Mouse (Mus musculus) ES-E14 (cell line): ENCODE data around the gene Ankrd28.

Experiments used
- CHD2 ChIP-seq: IDR thresholded peaks from 2 replicates; pipeline ENCODE4 v1.6.1; 2014; ENCODE audit warnings: mild to moderate bottlenecking, low read depth, low read length, inconsistent platforms
- HCFC1 ChIP-seq: IDR thresholded peaks from 2 replicates; pipeline ENCODE4 v1.6.1; 2012; ENCODE audit warnings: low read length, inconsistent platforms, borderline replicate concordance; ENCODE audit not compliant: insufficient read depth
- MAFK ChIP-seq: IDR thresholded peaks from 2 replicates; pipeline ENCODE4 v1.6.1; 2014; ENCODE audit warnings: mild to moderate bottlenecking, low read depth, low read length, inconsistent platforms; ENCODE audit not compliant: insufficient read depth
- ZC3H11A ChIP-seq: IDR thresholded peaks from 2 replicates; pipeline ENCODE4 v1.6.1; 2012; ENCODE audit warnings: low read depth, mild to moderate bottlenecking, inconsistent platforms, low read length, borderline replicate concordance
- ZNF384 ChIP-seq: IDR thresholded peaks from 2 replicates; pipeline ENCODE4 v1.6.1; 2012; ENCODE audit warnings: low read depth, low read length, inconsistent platforms

DNA sequence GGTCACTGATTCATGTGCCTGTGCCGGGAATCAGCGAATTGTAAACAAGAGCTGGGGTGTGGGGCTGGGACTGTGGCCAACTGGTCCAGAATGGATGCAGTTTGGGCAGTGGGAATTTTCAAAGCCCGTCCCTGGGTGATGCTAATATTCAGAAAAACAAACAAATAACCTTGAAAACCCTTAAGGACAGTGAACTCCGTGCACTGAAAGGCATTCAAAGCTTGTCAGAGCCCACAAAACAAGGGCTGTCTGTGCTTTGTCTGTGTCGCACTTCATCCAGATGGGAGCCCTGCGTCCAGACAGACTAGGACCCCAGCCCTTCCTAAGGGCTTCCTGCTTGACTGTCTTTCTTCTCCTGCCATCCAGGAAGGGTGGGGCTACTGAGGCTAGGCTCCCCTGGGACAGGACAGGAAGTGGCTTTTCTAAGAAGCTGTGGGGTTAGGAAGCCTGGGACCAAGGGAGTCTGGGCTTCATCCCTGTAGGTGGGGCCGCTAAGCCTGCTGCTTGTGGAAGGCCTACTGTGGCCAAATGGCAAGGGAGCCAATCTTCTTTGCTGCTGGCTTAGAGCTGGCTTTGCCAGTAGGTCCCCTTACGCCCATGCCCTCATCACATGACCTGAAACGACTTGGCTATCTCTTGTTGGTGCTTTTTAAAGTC, 167.8 kb downstream of the Ankrd28 start:
- TF ChIP-seq MAFK (no peak), ZNF384 (no peak), CHD2 (no peak), ZC3H11A (no peak), HCFC1 (no peak)
